Mouse (Mus musculus) G1E (cell line): ENCODE results near the gene Bpifb9b.

Experiments used
- CTCF ChIP-seq: IDR thresholded peaks from 2 replicates; pipeline ENCODE4 v1.5.1; 2012; ENCODE audit warnings: low read depth, low read length, inconsistent platforms, mixed read lengths
- GATA1 ChIP-seq: IDR thresholded peaks from 2 replicates; pipeline ENCODE4 v1.6.1; 2012; ENCODE audit warnings: borderline replicate concordance, low read length, inconsistent platforms, mixed read lengths

GRCm38 (mm10) chr2:154348152-154348551 lies 41.1 kb downstream of the Bpifb9b start:
- TF ChIP-seq CTCF (no peak), GATA1 (no peak)
